Mouse (Mus musculus): ENCODE measurements at regions not wholly inside any gene's neighbourhood (a gene's known extent, or its start where the extent isn't known, plus 50 kb on each side); places are given as distances from the start of the nearest gene placed in this dataset.
A peak's percentile ranks its signal among the peaks of the same experiment; 100 is the strongest.

DNA sequence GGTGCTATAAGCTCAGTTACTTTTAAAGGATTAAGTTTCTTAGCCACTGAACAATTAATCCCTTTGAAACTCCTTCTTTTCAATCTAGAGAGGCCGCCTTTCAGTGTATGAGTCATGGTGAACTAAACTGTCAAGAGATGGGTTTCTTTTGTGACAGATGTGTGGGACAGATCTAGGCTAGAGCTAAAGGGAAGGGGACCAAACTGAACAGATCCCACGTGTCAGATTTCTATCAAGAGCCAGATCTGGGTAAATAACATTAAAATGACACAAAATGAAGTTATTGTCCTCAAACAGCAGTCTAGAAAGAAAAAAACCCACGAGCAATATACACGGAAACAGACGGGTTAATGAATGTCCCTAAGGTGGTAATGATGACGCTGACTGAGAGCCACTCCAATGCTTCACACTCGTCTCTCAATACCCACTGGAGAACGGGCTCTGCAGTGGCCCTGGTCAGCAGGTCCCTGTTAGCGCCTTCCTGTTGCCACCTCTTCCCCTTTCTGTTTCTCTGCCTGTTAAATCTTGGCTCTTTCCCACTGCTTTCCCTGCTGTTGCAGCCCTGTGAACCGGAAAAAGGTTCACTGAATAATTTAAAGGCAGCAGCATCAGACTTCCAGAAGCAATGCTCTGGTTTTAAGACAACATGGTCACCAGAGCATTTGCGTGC is 52.7 kb upstream of the Rab3gap2 start:
- no peak for DNase-seq (ENCODE audit: low read depth, low spot score)

DNA sequence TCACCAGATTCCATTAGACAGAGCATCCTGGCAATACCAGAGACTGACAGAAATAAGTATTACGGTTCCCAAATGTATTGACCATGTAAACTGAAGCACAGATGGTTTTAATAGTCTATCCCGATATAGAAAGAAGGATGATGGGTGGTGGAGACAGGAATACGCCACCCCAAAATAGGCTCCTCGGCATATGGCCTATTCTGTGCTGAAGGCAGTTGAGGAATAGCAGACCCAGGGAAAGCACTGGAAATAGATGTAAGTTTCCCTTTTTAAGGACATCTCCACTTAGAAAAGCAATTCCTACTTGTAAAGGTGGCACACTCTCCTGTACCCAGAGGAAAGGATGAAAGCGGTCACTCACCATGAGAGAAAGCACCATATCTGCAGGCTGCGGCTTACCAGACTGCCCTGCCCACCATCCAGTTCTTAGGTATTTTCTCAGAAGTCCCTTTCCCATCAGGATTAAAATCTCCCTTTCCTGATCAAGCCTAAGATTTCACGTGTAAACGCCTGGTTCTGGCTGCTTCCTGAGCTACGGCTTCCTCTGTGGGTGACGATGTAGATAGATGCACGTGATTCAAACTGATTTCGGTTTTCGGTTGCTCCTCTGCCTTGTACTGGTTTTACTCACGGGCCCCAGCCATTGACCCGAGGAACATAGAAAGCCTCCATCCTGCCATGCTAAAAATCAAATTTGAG is 53.3 kb upstream of the Rab3gap2 start:
- DNase-seq (ENCODE audit: low read depth, low spot score), result no peak

DNA sequence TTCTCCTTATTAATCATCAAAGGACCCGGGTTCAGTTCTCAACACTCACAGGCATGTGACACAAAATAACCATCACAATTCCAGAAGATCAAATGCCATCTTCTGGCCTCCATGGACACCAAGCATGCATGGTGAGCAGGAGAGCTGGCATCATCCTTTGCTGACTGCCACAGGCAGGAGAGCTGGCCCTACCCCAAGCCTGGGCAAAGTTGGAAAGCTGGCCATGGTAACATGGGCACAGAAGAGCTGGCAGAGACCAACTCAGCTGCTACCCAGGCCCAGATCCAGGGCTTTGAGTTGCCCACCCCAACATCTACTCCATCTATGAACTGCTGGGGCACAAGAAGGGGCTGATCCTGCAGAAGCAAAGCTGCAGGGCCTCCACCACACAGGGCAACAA is 59.1 kb upstream of the Rab3gap2 start:
- no peak for DNase-seq (ENCODE audit: low read depth, low spot score)

DNA sequence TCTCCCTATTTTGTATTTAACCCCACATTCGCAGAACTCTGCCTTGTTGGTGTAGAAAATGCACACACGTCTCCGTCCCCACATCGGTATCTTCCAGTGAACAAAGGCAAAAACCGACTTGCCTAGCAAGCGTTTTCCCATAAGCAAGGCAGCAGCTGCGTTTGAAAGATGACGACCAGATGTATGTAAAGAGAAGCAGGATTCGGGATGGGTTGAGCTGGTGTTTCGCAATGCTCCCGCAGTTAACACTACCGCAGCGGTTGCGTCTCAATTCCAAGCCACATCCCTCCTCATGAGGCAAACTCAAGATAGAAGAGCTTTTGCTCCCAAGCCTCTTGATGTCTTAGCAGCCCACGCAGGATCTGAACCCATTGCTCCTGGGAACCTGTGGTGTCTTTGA is 59.9 kb upstream of the Rab3gap2 start:
- no peak for DNase-seq (ENCODE audit: low read depth, low spot score)

DNA sequence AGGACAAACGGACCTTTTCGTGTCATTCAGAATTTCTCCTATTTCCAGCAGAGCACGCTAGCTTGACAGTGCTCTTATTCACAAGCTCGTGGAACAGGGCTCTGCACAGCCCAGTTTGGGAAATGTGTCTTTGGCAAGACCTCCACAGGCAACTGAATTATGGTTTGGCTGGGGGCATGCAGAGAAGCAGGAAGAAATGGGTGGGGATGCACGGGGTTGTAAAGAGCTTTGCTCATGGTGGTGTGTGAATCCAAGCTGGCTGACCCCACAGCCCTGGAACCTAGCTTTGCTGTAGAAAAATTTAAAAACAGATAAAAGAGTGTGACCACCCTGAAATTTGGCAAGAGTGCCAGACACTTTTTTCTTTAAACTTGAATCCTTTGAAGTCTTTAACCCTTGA is 63.6 kb upstream of the Rab3gap2 start:
- DNase-seq (ENCODE audit: low read depth, low spot score), result no peak

DNA sequence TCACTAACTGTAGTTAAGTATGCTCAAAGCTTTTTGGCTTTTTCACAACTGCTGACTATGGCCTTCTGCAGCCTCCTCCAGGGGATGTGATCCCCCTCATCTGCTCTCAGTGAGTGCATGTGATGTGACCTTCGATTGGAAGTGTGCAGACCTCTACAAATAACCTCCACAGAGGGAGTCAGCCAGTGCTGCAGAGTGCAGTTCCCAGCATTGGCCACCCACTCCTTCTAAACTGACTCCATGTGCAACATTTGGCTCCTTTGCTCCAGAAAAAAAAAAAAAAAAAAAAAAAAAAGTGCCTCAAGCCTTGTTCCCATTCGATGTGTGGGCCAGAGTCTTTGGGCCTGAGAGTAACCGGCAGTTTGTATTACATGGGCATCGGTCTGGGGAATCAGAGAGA is 75.7 kb upstream of the Rab3gap2 start:
- no peak for DNase-seq (ENCODE audit: low read depth, low spot score)

DNA sequence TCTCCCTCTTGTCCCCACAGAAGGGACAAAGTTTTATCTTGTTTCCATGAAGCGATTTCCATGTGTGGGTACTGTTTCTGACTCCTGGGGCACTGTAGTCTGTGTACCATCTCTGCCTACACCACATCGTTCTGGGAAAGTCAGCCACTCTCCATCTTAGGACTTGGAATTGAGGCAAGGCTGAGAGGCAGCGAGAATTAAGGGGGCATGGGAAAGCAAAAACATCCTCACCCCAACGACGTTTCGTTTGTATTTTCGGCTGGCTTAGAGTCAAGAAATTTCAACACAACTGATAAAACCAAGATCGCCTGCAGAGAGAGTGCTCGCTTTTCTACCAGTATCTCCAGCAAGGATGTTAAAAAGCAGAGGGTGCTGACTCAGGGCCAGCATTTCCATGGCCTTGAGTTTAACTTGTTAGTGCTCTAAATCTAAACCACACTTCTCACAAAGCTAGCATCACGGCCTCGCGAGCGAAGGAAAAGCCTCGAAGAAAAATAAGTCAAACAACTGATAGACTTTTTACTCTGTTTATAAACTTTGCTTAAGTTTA is 78.1 kb upstream of the Rab3gap2 start:
- DNase-seq (ENCODE audit: low read depth, low spot score), result no peak

DNA sequence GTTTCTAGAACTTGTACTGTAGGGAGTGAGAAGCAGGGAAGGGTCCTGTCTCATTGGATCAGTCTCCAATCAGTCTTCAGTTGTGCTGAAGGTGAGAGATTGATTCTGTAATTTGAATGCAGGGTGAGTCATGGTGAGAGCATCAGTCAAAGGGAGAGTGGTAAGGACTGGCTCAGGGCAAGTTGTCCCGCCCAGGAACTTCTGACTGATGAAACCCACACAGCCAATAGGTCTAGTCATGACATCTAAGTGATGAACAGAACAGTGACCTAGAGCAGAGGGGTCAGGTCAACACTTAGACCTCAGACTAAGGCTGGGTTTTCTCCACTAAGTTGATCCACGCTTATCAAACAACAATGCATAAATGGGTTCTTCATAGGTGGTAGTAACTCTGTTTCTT is 82.4 kb upstream of the Rab3gap2 start:
- DNase-seq (ENCODE audit: low read depth, low spot score), result no peak

DNA sequence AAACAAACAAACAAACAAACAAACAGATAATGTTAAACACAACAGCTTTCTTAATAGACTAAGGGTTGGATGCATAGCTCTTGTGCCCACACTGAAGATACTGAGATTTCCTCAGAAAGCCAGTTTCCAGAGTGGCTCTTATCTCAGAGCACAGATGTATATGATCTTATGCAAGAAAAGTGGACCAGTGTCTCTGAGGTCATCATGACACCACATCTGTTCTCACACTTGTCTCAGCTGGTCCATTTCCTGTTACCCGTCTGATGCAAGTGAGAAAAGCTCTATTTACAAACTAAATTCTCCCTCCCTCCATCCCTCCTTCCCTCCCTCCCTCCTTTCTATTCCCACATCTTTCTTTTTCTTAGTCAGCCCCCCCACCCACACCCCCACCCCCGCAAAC is 83.5 kb upstream of the Rab3gap2 start:
- no peak for DNase-seq (ENCODE audit: low read depth, low spot score)

DNA sequence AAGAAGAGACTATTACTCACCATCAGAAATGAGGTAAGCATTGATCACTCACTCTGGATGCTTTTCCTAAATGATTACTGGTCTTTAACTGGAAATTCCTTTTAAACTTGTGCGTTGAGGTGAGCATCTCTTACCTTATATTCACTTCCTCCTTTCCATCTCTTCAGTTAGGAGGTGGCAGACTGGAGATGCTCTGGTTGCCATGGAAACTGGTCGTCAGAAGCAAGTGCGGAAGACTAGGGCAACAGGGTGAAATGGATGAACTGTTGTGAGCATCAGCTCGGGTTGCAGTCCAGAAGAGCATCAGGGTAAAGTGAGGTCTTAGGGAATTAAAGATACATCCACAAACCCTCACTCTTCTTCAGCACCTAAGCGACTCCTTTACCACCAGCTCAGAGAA is 86.2 kb upstream of the Rab3gap2 start:
- DNase-seq (ENCODE audit: low read depth, low spot score), result no peak

DNA sequence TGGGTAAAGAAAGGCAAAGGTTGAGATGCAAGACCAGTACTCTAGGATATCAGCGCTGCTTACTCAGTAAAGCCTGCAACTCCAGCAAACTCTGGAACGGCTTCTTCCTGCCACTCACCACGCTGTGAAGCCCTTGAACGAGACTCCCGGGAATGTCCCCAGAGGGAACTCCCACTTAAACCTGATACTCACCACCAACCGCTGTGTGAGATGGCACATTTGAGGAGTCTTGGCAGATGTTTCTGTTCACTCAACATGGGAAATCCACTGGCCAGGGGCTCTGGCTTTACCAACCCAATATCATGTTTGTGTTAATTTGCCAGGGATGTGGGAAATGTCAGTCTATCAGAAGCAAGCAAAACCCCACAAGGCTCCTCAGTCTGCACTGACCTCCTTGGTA is 90.2 kb upstream of the Rab3gap2 start:
- peak; percentile 10 for DNase-seq (ENCODE audit: low read depth, low spot score)

DNA sequence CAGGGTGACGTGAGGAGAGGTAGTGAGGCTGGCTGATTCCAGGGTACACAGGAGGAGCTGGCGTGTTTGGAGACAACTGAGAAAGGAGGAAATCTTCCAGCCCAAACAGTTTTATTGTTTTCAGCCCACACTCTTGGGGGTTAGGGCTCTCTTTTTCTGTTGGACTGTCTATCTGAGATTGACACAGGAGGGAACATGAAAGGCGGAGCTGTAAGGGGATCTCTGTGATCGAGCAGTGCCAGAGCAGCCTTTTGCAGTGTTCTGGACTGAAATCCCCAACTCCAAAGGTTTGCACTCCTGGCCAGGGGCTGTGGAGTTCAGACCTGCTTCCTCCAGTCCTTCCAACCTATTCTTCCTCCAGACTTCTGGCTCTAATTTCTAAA is 91.9 kb upstream of the Rab3gap2 start:
- DNase-seq (ENCODE audit: low read depth, low spot score), result no peak

DNA sequence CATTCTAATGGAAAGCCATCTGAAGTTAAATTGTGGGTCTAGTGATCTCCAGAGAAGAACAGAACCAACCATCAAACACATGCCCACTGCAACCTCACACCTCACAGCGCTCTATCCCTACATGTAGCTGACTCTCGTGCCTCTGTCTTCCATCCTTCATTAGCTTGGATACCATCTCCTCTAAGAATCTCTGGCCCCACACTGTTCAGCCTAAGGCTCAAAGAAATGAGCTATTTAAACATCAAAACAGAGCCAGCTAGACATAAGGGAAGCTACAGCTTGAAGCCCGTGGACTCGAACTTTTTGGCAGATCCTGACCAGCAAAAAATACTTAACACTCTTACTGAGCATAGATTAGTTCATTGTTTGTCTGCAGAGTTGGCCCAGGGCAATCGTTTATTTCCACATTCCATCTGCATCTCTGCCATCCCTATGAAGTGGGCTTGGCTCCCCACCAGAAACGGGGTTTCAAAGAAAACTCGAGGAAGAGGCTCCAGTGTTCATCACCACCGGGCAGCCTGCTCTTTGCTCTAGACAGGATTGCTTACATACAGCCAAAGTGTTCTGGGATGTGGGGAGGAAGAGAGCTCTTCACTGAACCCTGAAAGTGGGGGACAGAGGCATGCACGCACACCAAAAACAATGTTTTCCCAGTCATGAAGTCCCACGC is 92.4 kb upstream of the Rab3gap2 start:
- no peak for DNase-seq (ENCODE audit: low read depth, low spot score)

DNA sequence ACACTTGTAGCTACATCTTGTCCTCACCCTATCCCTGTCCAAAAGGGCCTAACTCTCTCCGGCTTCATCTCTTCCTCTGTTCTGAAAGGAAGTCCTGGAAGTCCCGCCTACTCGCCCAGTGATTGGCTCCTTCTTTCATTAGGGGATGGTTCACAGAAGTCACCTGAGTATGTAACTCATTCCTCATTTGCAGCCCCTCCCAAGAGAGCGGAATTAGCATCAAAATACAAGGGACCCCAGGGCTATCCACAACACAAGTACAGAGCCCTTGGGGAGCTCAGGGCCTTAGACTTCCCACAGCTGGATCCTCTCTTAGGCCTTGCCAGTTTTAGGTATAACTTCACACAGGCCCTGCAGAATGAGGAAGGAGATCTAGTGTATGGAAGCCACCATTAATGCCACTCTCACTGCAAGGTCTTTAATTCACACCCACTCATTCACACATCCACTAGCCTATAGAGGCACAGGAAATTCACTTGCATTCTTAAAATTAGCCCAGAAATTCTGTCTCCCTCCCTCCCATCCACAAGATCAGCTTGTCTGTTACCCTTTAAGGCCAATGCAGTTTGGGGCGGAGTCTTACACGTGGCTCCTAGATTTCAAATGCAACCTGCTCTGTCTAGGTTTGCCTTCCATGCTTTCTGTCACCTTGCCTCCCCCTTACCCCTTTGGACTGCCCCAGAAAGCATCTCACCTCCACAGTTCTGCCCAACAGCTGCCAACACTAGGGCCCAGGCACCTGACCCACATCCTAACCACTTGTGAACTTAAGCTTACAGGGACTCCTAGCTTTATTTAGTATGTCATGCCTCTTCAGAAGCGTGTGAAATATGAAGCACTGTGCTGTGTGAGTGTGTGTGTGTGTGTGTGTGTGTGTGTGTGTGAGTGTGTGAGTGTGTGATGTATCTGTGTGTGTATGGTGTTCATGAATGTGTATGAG is 98.7 kb upstream of the Rab3gap2 start:
- DNase-seq (ENCODE audit: low read depth, low spot score), result no peak

DNA sequence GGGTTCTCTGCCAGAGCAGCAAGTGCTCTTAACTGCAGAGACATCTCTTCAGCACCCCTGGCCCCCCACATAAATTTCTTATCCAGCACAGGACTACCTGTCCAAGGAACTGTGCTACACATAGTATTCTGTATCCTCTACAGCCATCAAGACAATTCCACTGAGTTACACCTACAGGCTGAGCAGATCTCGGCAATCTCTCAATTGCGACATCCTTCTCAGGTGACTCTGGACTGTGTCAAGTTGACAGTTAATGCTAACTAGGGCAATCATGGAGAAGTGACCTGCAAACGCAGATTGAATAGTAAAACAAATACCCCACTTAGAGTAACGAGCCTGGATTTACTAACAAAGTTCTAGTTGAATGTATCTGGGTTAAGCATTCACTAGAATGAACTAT is 100.1 kb upstream of the Rab3gap2 start:
- no peak for DNase-seq (ENCODE audit: low read depth, low spot score)

DNA sequence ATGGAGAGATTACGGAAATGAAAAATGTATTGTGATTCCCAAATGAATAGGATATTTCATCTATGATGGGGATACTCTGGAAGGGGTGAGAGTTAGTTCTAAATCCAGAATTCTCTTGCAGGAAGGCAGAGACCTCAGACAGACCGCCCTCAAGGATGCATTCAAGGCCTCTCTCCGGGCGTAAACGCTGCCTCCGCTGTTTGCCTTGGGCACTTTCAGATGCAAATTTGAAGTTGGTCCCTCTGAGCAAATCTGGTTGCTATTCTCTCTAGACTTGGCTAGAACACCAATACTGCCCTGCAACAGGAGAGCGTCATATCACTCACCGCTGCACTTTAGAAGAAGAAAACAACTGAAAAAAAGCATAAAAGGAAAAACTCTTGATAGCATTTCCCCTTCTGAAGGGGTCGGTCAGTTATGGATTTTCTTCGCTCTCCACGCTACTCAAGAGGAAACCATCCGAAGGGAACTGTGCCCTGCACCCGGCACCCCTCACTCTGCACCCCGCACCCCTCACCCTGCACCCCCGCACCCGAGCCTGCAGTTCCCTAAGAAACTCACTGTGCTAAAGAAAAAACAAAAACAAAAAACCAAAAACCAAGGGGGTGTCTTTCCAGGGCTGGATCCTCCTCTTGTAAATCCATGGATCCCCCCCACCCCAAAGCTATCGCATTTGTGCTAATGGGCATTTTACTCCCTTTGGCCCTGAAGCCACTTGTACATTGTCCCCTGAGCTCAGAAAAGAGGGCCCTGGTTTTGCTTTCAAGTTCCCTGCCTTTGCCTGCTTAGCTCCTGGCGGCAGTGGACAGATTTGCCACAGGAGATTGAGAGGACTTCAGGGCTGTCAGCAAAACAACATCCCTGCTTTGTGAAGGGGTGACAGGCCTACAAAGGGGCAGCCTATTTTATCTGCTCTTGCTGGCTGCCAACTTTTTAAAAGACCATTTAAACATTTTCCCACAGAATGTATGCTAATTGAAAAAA is 99.9 kb upstream of the Mark1 start:
- DNase-seq (ENCODE audit: low read depth, low spot score), result no peak

DNA sequence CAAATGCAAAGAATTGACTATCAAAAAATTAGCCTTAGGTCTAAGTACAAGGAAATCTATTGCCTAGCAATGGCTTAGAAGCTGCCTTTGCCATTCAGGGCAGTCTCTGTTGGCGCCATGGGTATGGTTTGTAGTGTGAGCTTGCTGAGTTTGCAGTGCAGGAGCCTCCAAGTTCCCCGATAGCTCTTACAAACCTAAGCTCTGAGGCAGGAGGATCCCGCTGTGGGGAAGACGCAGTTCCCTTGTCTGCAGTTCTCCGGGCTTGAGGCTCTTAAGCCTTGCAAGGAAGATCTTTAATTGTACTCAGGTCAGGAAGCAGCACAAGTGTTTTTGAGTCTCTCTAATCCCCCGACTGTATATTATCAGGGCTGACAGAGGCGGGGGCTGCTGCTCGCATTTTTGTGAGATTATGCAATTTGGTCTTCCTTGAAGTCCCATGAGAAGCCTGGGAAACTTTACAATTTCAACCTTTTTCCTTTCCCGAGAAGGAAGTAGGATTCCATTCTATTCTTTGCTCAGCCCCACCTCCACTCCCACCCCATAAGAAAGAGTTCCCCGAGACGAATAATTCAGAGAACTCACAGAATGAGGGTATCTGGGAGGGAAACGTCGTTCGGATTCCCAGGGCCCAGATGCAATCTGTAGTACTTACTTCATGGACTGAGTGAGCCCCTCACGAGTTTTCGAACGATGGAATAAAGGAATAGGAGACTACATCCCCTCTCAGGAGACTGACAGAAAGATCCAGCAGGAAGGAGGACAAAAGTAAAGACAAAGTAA is 99.0 kb upstream of the Mark1 start:
- peak; percentile 13 for DNase-seq (ENCODE audit: low read depth, low spot score)

DNA sequence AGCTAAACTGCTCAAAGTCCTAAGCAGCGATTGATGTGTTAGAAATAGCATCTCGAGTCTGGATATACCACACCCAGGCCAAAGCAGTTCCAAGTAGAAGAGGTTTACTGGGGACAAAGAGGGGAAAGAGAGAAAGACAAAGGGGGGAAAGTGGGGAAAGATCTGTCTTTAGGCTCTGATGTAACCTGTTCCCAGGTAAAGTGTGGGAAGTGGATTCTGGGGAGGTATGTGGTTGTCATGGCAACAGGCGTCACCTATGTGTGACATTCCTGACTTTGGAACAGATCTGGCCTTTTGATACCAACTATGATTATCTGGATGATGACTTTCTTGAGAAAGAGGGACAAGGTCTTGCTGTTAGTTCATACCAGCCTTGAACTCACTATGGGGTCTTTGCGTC is 97.4 kb upstream of the Mark1 start:
- no peak for DNase-seq (ENCODE audit: low read depth, low spot score)

DNA sequence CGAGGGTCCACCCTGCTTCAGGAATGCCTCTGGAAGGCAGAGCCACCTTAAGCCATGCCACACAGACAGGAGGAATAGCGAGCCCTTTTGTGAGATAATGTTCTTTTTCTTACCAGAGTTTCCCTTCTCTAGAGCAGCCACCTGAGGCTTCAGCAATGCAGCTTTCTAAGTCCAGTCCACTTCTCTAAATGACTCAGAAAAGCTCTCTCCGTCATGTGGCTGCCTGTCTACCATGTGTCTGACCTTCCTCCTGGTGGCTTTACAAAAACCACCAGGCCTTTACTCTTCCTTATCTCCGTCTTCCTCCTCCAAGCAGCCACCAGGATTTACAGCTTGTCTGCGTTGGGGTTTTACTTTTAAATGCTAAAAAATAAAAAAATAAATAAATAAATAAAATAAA is 93.4 kb upstream of the Mark1 start:
- DNase-seq (ENCODE audit: low read depth, low spot score), result no peak

All from mesoderm, embryonic 11.5 days (tissue).